Mouse (Mus musculus) retina, postnatal 1 day (tissue): ENCODE results near the gene Tbc1d4.
"Not testable (repeated sequence)": the region's sequence is repeated elsewhere in the genome, so short reads cannot be mapped to it uniquely, and the experiment has no call there.

Experiments used
- DNase-seq: peaks from one replicate; pipeline ENCODE4 v3.0.0-alpha.2; 2012

Tbc1d4 gene

DNA sequence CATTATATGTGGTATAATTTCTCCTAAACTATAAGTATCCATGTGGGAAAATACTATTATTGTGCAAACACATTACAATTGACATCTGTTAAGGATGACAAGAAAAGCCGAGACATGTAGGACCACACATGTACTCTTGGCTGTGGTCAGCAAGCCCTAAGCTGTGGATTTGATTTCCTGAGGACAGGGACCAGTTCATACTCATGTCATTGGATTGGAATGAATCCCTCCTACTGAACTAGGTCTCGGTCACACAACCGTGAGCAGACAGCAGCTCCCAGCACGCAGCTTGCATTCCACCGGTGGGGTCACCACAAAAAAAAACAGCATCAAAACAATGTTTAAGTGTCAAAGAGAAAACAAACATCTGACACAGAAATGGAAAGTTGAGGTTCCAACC lies 15.0 kb downstream of the Tbc1d4 start:
- DNase-seq, result no peak

DNA sequence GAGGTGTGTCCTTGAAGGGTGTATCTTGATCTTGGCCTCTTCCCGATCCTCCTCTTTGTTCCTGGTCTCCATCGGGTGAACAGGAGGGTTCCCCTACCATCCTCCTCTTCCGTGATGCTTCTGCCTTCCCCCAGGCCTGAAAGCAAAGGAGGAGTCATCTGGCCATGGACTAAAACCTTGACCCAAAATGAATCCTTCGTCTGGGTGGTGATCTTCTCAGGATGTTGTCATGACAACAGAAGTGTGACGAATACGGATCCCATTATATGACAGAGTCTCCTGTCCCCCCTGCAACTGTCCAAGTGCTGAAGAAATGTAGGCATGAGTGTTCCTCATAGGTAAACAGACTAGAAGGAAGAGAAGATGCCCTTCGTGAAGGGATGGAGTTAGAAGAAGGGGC lies 15.7 kb downstream of the Tbc1d4 start:
- no peak for DNase-seq

DNA sequence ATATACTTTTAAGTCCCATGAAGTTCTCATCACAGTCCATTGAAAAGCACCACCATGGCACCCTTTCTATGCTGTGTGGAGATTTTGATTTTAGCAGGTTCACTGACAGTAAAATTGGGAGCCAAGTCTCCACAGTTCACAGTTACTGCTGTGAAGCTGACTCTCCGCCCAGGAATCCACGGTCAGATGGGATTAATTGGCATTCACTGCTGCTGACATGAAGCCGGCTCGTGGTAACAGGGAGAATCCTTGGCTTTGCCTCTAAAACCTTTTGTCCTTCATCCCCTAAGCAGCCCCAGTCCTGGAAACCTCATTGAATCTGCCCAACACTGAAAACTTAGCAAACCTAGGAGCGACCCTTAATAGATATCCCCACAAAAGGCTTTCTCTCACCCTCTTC lies 17.9 kb downstream of the Tbc1d4 start:
- no peak for DNase-seq

DNA sequence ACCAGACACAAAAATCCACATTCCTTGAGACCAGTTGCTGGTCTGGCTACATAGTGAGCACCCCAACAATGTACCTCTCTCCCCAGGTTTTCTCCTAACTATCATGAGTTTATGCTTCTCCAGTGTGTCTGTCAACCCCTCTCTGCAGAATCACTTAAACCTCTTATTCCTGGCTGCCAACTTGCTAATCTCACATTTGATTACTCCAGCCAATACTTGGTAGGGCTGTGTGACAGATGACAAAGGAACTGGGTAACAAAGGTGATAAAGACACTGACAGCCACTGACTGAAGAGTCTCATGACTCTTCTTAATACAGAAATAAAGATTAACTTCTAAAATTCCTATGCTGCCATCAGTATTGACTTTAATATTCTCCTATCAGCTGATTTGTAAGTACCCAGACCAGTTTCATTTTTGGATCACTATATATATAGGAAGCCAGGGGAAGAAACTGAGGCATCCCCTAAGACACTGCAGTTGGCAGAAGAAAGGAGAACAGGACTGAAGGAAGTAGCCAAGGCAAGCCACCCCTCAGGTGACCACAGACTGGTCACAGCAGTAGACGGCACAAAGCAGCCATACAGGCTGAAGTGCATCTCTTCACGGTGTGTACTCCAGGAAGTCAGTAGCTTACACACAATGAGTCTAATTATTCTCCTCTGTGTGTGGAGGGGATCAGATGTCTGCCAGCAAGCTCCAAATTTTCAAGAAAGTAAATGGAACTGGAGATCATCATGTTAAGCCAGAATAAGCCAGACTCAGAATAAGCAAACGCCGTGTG lies 20.6 kb downstream of the Tbc1d4 start:
- not testable (repeated sequence) for DNase-seq

DNA sequence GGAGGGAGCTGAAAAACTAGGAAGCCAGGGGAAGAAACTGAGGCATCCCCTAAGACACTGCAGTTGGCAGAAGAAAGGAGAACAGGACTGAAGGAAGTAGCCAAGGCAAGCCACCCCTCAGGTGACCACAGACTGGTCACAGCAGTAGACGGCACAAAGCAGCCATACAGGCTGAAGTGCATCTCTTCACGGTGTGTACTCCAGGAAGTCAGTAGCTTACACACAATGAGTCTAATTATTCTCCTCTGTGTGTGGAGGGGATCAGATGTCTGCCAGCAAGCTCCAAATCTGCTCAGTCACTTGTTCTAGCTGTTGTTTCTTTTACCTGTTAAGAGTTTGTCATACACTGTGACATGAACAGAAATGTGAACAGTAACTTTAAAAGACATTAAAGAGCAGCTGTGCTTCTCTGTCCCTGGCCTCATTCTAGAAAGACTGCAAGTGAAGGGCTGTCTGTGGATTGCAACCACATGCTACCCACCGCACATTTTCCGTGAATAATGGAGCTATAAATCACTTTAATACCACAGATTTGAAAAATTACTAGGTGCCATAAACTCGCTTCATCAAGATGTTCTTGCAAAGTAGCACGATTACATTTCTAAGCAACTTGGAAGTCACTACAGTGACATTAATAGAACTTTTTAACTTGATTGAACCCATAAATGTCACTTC lies 21.5 kb downstream of the Tbc1d4 start:
- not testable (repeated sequence) for DNase-seq

DNA sequence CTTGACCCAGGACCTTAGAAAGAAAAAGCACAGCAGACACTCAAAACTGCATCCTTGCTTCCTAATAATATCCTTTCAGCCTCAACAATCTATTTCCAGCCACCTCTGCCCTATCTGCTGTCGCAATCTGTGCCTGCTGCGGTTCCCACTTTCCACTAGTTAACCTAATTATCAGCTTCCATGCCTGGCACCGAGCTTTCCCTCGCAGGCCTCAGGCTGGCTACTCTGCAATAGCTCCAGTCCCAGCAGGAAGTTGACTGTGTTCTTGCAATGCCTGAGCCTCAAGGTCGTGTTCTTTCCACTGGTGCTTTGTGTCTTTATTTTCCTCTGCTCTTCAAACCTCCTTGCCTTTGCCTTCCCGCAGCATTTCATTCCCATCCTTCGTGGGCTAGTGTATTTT lies 22.9 kb downstream of the Tbc1d4 start:
- no peak for DNase-seq

DNA sequence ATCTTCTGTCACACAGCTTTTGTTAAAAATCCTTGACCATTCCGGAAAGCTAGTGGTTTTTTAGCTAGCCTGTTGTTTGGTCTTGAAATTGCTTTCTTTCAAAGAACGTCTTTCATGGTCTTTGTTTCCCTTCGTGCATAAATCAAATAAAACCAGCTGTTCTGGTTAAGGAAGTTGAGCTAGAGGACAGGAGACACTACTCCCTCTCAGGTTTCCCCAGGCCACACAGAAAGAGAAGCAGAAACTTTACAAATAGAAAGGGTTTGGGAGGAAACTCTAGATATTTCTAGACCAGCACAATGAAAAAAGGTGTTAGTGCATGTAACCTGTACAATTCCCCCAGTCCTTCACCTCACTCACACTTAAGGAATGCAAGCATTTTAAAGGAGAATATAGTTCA lies 33.3 kb downstream of the Tbc1d4 start:
- no peak for DNase-seq

DNA sequence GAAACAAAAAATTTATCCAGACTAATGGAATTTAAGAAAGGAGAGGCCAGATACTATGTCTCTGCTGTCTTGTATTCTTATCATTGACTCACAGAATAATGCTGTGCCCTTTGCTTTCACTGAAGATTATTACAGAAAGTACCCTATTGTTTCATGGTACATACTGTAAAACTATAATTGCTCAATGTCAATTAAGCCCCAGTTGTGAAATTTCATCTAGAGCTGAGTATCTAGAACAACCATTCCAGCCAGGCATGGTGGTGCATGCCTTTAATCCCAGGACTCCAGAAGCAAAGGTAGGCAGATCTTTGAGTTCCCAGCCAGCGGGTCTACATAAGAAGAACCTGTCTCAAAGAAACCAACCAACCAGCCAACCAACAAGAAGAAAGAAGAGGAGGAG lies 34.5 kb downstream of the Tbc1d4 start:
- no peak for DNase-seq

DNA sequence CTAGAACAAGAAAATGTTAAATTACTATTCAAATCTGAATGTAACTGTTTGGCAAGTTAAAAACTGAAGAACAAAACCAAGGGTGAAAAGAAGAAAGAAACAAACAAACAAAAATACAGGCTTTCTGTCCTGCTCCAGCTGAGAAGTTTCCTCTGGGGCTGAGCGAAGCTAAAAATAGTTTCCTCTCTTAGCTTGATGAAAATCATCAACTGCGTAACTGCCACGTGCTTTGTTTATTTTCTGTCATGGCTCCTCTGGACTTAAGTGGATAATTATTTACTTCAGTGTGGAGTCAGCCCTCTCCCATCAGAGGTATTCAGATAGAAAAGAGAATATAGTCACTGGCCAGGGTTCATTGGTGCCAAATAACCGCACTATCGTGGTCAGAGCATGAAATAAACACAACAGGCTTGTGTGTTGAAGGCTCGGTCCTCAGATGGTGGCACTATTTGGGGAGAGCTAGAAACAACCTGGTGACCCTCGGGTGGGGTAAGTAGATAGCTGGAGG lies 35.8 kb downstream of the Tbc1d4 start:
- DNase-seq, result no peak

DNA sequence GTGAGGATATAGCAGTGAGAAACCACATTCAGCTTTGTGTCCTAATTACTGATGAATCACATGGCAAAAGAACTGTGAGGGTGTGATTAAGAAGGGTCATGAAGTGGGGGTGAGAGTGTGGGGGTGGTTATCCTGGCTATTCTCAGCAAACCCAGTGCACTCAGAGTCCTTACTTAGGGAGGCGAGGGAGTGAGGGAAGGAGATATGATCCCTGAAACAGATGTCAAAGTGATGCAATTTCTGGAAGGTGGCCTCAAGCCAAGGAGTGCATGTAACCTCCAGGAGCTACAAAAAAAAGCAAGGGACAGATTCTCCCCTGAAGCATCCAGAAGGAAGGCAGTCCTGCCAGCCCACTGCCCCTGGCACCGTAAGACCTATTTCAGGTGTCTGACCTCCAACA lies 40.2 kb downstream of the Tbc1d4 start:
- DNase-seq, result no peak

DNA sequence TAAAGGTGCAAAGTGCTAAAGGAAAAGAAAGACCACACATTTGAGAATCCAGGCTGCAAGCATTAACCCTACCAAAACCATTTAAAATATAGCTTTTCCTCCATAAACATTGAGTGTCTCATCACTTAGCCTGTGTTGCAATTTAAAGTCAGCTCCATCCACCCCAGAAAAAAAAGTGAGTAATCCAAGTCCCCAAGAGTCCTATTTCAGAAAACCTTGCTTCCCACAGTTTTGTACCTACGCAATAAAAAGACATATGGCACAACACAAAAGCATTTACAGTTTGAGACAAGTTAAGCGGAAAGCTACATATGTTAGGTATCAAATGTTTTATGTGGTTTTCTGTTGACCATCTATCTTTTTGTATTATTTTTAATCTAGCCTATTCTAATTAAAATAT lies 42.3 kb downstream of the Tbc1d4 start:
- no peak for DNase-seq

DNA sequence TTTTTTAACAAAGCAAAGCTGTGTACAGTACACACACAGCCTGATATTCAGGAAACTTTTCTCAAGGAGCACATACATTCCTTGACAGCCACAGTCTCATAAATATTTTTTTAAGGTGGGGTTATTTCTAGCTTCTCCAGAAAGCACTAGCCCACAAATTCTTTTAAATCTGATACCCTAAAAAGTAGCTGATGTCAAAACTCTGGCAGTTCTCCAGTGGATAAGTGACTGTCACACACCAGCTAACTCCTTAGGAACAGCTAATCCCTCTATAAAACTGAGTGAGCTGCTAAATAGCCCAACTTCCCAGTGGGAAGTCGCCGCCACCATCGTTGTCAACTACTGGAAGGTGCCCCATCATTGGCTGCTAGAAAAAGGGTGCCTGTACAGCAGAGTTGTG lies 43.3 kb downstream of the Tbc1d4 start:
- DNase-seq, result no peak

DNA sequence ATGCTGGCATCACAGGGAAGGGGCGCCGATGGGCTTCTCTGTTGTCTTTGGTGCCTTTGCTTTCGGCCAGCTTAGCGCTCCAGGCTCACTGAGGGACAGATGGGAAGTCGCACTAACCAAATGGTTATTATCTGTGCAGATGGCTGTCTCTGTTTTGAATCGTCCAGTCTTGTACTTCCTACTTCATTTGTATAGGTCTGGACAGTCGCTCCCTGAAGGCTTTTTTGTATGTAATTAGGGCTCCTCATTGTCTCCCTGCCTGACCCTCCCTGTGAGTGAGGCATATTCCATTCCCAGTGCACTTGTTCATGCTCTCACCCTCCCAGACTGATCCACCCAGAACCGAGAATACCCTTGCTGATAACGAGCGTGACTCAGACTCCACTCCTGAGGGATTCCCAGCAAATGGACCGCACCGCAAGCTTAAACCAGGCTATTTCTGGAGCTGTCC lies 47.7 kb downstream of the Tbc1d4 start:
- peak; percentile 45 for DNase-seq

DNA sequence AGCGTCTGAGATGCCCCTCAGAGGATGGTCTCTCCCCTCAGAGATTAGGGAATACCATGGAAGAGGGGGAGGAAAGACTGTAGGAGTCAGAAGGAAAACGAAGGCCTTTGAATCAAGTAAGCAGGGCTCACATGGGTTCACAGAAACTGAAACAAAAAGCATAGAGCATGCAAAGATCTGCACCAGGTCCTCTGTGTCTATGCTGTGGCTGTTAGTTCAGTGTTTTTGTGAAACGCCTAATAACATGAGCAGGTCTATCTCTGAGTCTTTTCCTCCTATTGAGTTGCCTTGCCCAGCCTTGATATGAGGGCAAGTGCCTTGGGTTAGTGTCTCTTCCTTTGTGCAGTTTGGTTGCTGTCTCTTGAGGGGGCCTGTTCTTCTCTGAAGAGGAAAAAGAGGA lies 49.5 kb downstream of the Tbc1d4 start:
- DNase-seq, result no peak

DNA sequence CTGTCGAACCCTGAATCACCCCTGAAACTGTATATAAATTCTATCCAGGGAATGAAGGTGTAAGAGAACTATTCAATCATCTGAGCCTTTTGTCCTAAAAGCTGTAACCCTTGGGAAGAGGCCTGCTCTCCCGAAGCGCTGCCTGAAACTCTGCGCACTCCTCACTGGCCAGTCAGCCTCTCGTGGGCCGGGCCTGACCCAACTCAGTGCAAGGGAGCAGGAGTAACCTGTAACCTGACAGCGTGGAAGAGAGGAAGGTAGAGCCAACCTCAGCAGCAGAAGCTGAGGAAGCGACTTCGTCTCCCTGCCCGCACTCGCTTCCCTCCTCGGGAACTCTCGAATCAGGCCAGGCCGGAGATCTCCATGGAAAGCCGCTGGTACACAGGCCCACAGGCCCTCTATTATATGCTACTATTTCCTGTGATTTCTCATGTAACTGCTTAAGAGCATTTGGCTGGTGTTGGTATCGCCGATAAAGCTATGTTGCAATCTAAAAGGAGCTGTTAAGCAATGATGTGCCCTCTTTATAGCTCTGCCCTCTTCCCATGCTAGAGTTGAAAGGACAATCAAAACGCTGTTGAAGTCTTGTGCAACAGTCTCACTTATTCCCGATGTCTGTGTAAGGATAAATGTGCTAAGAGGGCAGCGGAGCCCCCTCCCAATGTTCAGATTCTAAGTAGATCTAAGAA lies 60.0 kb downstream of the Tbc1d4 start:
- no peak for DNase-seq

DNA sequence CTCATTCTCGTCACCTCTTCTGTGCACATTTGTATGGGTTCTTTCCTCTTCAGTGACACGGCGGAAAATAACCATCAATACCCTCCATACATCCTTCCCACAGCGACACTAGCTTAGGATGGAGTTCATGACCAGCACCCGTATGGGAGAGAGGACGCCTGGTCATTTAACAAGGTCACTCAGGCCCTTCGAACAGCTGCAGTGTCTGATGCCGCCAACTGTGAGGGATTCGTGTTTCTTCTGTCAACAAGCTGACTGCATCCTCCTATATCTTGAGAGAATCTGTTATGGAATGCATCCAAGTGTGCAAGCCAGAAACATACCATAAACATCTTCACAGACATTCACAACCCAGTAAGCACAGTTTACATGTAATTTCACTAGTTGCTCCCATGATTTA lies 67.1 kb downstream of the Tbc1d4 start:
- DNase-seq, result no peak

DNA sequence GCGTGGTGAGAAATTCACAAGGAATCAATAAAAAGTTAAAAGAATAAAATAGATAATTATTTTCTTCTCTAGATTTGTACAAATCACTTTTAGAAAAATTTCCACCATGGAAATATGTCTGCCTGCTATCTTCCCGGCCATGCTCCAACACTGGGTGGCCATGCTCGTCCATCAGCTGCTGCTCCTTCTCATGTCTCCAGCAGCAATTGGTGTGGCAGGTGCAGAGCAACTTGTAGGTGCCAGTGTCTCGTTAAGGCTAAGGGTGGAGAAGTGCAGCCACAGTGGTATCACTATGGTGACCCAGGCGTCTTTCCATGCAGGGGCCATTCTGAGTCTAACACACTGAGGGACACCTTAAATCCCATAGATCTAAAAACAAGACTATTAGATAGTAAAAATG lies 67.8 kb downstream of the Tbc1d4 start:
- no peak for DNase-seq

DNA sequence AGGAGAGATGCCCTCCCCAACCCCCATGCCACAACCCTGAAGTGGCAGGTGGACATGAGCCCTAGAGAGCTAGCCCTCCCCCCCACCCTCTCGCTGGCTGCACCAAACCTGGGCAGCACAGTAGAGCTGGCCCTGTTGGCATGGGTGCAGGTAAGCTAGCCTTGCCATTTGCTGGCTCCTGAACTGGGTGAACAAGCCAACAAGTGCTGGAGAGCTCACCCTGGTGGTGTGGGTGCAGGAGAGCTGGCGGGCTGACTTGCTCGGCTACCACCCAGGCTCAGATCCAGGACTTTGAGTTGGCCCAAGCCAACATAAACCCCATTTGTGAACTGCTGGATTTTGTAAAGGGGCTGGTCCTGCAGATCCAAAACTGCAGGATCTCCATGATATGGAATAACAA lies 68.5 kb downstream of the Tbc1d4 start:
- no peak for DNase-seq

DNA sequence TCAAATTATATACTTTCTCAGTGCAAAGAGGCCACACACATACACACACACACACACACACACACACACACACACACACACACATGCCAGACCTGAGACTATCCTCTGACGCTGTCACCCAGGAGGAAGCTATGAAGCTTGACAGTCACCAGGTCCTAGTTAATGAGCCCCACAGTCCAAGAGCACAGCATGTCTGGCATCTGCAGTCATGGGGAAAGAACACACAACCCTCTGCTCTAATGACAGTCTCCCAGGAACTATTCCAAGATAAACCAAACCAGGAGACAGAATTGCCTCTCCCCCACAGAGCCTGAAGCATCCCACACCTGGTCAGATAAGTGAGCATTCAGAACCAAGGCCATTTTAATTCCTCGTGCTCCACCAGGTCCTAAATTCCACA lies 71.1 kb downstream of the Tbc1d4 start:
- peak; percentile 44 for DNase-seq

DNA sequence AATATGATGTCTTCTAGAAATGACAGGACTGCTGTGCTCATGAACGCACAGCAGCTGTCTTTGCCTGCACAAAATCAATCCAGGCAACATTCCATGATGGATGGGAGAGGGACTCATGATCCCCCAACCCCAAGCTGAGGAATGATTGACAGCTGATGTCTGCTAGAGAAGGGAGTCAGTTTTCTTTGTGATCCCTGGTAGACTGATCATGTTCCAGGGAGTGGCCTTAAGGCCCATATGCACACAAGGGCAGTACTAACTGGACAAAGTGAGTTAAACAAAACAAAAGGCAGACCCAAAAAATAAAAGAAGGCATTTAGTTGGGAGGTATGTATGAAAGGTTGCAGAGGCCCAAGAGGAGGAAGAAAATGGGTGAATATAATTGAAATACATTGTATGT lies 71.6 kb downstream of the Tbc1d4 start:
- DNase-seq, result no peak

DNA sequence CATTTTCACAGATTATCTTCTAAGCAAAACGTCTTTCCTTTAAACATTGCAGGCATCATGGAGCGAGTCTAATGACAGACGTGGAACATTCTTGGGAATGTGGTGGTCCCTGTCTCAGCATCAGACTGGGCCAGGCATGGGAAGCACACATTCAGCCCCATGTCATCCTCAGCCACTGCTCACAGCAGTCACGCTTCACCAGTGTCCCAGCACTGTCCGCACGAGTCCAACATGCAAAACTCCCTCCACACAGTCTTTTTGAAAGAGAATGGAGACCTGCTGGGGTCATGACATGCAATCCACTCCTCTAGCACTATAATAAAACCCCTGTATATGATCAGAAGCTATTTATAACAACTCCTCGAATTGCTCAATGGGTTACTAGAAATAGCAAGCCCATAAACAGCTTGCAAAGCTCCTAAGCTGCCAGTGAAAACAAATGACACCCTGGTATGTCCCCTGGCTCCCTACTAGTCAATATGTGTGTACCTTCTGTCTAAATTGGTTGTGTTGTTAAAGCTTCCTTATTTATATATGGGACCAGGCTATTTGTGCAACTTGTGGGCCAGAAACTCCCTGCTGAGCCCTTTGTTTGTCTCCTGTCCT lies 76.8 kb downstream of the Tbc1d4 start:
- DNase-seq, result no peak

DNA sequence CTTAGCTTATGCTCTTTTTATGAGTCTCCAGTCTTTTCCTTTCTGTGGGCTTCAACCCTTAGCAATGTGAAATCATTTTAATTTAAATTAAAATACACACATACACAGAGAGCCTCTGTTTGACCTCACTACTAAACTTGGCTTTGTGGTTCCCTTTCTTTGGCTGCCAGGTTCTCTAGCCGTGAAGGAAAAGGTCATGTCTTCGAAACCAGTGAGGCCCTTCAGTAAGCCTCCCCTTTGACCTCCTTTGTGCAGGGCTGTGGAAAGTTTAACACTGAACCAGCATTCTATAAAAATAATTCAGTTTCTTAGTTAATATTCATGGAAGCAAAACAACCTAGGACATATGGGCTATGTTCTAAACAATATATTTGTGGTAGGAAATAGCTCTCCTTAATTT lies 78.5 kb downstream of the Tbc1d4 start:
- DNase-seq, result no peak

DNA sequence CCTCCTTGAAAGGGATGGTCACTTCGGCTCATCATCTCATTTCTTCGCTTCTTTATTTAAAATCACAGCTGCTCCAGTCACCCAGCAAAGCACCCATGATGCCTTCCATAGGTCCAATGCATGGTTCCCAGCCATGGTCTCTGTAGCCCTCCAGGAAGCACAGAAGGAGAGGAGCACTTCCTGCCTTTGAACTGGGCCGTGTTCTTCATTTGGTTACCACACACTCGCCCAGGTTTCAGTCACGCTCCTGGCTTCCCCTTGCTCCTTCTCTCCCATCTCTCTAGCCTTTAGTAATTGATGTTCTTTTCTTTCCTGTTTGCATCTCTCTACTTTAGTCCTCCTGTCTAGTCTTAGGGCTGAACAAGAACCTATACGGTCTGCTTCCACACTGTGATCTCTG lies 79.8 kb downstream of the Tbc1d4 start:
- no peak for DNase-seq
